Mouse (Mus musculus) embryonic facial prominence, embryonic 14.5 days (tissue): ENCODE measurements around the gene Iqck. TPM values are rescaled to one million over a fixed set of nuclear protein-coding genes. Genes with fewer than 3 reads are reported as not detected.

ENCODE experiments used
- ATAC-seq: fragments of 200-750 bp; cut with Nextera tagmentation; 2 replicates; pipeline ENCODE4 v1.8.0; 2017; ENCODE audit warnings: low read depth, moderate number of reproducible peaks, moderate TSS enrichment
- DNase-seq: peaks from one replicate; pipeline ENCODE4 v3.0.0-alpha.2; 2015; ENCODE audit warnings: low spot score
- H3K27ac ChIP-seq: fragments of 300-500 bp; sonication (generic); replicated peaks from 2 replicates; pipeline ENCODE4 v1.5.1; 2014; ENCODE audit warnings: low read depth, mild to moderate bottlenecking, low read length, moderate library complexity
- H3K27me3 ChIP-seq: fragments of 300-500 bp; sonication (generic); replicated peaks from 2 replicates; pipeline ENCODE4 v1.6.1; 2014; ENCODE audit warnings: low read length; ENCODE audit not compliant: control insufficient read depth, insufficient read depth
- H3K36me3 ChIP-seq: fragments of 300-500 bp; sonication (generic); 2 replicates; pipeline ENCODE4 v1.6.1; 2014; ENCODE audit warnings: low read length, mixed read lengths; ENCODE audit not compliant: control insufficient read depth, insufficient read depth
- H3K4me1 ChIP-seq: fragments of 300-500 bp; sonication (generic); 2 replicates; pipeline ENCODE4 v1.6.1; 2014; ENCODE audit warnings: antibody characterized with exemption, low read length; ENCODE audit not compliant: control insufficient read depth, insufficient read depth
- H3K4me2 ChIP-seq: fragments of 300-500 bp; sonication (generic); 2 replicates; pipeline ENCODE4 v1.6.1; 2014; ENCODE audit warnings: low read depth, mild to moderate bottlenecking, low read length, moderate library complexity, mixed read lengths
- H3K4me3 ChIP-seq: fragments of 300-500 bp; sonication (generic); 2 replicates; pipeline ENCODE4 v1.5.1; 2014; ENCODE audit warnings: low read depth, mild to moderate bottlenecking, low read length
- H3K9ac ChIP-seq: fragments of 300-500 bp; sonication (generic); 2 replicates; pipeline ENCODE4 v1.6.1; 2014; ENCODE audit warnings: low read depth, mild to moderate bottlenecking, low read length, moderate library complexity, mixed read lengths
- H3K9me3 ChIP-seq: fragments of 300-500 bp; sonication (generic); 2 replicates; pipeline ENCODE4 v1.6.1; 2016; ENCODE audit warnings: low read length; ENCODE audit not compliant: control insufficient read depth
- WGBS: fragments of 180-500 bp; shearing (Covaris S2); extraction: QIAGEN DNeasy Blood & Tissue Kit; methylation state at CpG from one replicate; pipeline ENCODE4 v1.1.7; 2014; 5-methylcytosine and 5-hydroxymethylcytosine counted together
- polyA plus RNA-seq: library from polyadenylated mRNA; unstranded; fragments of >200 nt; fragmentation: Nextera tagmentation; extraction: Ambion mirVana; gene quantifications from 2 replicates; pipeline ENCODE4 v1.2.1, GENCODE M21; 2014

Gene Iqck
- polyA plus RNA-seq, 1 experiment from 2014 or later: 4.5 TPM

DNA sequence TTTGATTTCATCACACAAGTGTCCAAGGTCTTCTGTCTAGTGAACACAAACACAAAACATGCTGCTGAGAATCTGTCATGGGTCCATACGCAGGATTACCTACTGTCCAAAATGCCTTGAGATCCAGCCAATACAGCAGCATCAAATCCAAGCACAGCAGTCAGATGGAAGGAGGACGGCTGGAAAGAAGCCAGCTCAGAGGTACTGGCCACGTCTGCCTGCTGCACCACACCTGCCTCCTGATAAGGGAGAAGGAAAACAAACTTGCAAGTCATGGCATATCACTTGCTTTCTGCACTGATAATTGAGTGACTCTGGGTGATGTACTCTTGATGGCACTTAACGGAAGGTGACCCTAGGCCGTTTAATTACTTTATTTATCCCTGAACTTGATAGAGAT is 10.4 kb upstream of the Iqck start:
- 79% methylated on average over 5 of the region's 5 CpGs for WGBS
- Histone ChIP-seq H3K4me1 (no peaks in the 10 kb centered on the region), H3K36me3 (peaks cover 88% of the 10 kb centered on the region), H3K9me3 (no peaks in the 10 kb centered on the region), H3K27me3 (no peaks in the 10 kb centered on the region), H3K4me3 (no peak overlapping the region), H3K4me2 (no peak overlapping the region), H3K9ac (no peak overlapping the region), H3K27ac (no peak overlapping the region)
- DNase-seq: no peak
- ATAC-seq: no peak

DNA sequence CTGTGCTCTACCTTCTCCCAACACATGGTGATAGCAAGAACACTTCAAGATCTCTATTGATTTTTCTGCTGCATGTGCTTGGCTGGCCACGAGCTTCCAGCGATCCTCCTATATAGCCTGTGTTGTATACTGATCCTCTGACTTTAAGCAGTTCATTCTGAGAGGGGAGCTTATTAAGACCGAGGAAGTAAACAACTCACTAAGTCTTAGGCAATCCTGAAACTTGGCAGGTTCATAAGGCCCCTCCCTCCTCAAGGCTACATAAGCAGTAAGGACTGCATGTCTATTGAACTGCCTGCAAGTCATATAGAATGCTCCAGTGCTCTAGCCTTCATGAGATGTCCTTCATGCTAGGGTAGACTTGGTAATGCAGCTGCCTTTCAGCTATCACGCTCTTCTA is 9.2 kb upstream of the Iqck start:
- no peak for DNase-seq
- WGBS: 96% methylated on average over 4 of the region's 4 CpGs
- Histone ChIP-seq H3K36me3 (peaks cover 90% of the 10 kb centered on the region), H3K27ac (no peak overlapping the region), H3K4me2 (no peak overlapping the region), H3K4me1 (no peaks in the 10 kb centered on the region), H3K9me3 (no peaks in the 10 kb centered on the region), H3K27me3 (no peaks in the 10 kb centered on the region), H3K4me3 (no peak overlapping the region), H3K9ac (no peak overlapping the region)
- no peak for ATAC-seq

DNA sequence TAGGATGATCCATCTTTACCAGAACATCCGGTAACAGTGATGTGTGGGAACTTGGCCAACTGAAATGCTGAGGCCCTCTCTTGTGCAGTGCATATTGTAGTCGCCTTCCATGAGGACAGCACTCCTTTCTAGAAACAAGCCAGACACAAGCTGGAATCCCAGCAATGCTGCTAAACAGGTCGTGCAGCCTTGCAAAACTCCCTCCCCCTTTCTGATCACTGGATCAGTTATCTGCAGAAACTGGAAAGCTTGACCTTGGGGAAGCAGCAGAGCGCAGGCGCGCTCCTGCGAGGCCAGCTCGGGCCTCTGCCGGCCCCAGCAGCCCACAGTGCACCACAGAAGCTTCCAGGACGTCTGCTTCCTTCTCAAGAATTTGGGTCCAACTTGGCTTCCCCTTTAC is 6.8 kb upstream of the Iqck start:
- H3K9me3 ChIP-seq: no peaks in the 10 kb centered on the region
- peak; percentile 53 for DNase-seq
- WGBS: 65% methylated on average over 10 of the region's 10 CpGs
- ATAC-seq: peak; percentile 73
- no peak overlapping the region for H3K27ac ChIP-seq
- H3K4me2 ChIP-seq: no peak overlapping the region
- H3K27me3 ChIP-seq: no peaks in the 10 kb centered on the region
- no peaks in the 10 kb centered on the region for H3K4me1 ChIP-seq
- peaks cover 84% of the 10 kb centered on the region for H3K36me3 ChIP-seq
- no peak overlapping the region for H3K9ac ChIP-seq
- H3K4me3 ChIP-seq: no peak overlapping the region

DNA sequence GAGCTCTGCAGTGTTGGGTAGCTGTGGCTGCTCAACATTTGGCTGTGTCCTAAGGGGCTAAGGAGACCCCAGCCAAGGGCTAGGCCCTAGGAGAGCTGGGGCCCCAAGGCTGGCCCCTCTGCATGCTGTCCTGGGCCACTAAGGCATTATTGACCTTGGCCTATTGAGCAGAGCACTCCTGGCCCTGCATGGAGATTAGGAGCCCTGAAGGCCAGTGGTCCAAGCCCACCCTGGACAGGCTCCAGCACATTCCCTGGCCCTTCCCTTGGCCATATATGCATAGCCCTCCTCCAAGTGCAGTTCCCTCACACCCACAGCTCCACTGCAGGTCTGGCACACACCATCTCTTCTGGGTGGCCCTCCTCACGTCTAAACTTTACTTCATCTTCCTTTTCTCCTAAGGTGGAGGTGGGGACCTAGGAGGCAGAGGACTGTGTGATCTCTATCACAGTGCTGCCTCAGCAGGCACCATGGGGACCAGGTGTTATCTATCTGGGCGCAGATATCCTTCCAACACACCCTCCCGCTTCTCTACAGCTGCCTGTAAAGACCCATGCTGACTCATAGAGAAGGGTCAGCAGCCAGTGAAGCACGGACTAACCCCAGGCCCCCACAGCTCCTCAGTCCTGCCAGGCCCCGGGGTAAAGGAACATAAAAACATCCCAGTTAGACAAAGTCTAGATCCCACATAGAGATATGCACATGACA is 5.9 kb upstream of the Iqck start:
- WGBS: 72% methylated on average over 5 of the region's 5 CpGs
- Histone ChIP-seq H3K27ac (no peak overlapping the region), H3K9ac (no peak overlapping the region), H3K4me1 (peaks cover 9% of the 10 kb centered on the region; the same call in 1 of the 2 replicates), H3K4me2 (no peak overlapping the region), H3K9me3 (no peaks in the 10 kb centered on the region), H3K27me3 (no peaks in the 10 kb centered on the region), H3K36me3 (peaks cover 75% of the 10 kb centered on the region), H3K4me3 (no peak overlapping the region)
- DNase-seq (no peak), ATAC-seq (no peak)

DNA sequence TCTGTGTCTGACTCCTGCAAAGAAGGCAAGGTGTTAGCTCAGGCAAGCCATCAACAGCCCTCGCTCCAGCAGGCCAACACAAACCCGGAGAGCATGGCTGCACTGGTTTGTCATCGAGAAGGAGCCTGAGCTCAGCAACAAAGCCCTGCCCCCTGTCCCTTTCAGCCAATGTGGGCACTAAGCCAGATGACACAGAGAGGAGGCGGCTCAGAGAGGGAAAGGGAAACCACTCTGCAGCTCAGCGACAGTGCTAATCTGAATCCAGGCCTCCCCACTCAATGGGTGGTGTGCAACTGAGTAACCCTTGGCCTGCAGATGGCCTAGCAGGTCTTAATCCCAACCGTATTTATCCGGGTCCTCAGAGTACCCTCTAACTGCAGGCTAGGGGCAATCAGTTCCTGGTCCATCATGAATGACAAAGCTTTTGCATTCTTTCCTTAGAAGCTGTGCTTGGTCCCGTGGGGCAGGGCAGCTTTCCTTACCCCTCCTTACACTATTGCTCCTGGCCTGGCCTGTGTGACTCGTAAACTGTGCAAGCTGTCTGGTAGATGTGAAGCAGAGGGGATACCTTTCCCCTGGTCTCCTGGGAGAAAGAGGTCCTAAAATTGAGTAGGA is 4.8 kb upstream of the Iqck start:
- WGBS: 78% methylated on average over 9 of the region's 9 CpGs

DNA sequence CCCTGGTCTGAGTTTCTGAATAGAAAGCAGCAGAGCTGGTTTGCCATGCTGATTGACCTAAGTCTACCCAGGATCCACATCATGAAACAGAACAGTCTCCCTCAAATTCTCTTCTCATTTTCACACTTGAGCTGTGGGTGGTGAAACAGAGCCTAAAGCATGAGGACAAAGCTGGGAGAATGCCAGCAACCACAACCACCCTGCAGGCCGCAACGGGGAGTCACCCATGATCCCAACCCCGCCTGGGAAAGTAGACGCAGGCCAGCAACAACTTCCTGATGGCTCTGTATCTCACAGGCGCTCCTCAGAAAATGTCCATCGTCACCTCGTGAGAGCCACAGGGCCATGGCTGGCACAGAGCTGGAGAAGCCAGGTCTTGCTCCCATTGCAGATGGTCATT is 4.0 kb upstream of the Iqck start:
- peaks cover 14% of the 10 kb centered on the region for H3K4me1 ChIP-seq
- H3K27ac ChIP-seq: no peak overlapping the region
- no peak for DNase-seq
- no peaks in the 10 kb centered on the region for H3K27me3 ChIP-seq
- peaks cover 57% of the 10 kb centered on the region for H3K36me3 ChIP-seq
- no peak overlapping the region for H3K4me2 ChIP-seq
- no peak for ATAC-seq
- H3K4me3 ChIP-seq: no peak overlapping the region
- H3K9me3 ChIP-seq: no peaks in the 10 kb centered on the region
- WGBS: 80% methylated on average over 7 of the region's 7 CpGs
- H3K9ac ChIP-seq: no peak overlapping the region

More for the DNA sequence above, 4.8 kb upstream of the Iqck start:
- Histone ChIP-seq H3K9me3 (no peaks in the 10 kb centered on the region), H3K36me3 (peaks cover 65% of the 10 kb centered on the region), H3K27me3 (no peaks in the 10 kb centered on the region), H3K4me1 (peaks cover 9% of the 10 kb centered on the region; the same call in 1 of the 2 replicates), H3K4me3 (no peak overlapping the region), H3K4me2 (no peak overlapping the region), H3K27ac (no peak overlapping the region), H3K9ac (no peak overlapping the region)
- DNase-seq (peak; percentile 45), ATAC-seq (no peak)

DNA sequence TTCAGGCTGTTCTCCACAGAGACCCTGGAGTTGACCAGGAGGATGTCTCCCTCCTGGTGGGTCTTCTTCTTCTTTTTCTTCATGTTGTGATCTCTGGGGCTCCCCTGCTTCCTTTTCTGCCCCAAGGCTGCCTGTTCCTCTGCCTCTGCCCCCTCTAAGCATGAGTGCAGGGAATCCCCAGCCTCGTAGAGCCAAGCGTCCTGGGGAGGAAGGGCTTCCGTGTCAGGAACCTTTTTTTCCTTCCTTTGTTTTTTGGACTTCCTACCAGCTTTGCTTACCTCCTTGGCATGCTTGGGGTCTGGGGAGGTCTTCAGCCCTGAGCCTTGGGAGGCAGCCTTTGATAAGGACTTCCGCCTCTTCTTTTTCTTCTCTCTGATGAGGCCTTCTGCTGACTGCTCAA is 2.9 kb upstream of the Iqck start:
- Histone ChIP-seq H3K4me1 (peaks cover 14% of the 10 kb centered on the region), H3K9me3 (no peaks in the 10 kb centered on the region), H3K27ac (no peak overlapping the region), H3K9ac (no peak overlapping the region), H3K4me3 (no peak overlapping the region), H3K4me2 (no peak overlapping the region), H3K27me3 (no peaks in the 10 kb centered on the region), H3K36me3 (peaks cover 49% of the 10 kb centered on the region)
- no peak for ATAC-seq
- DNase-seq: no peak
- 89% methylated on average over 4 of the region's 4 CpGs for WGBS

DNA sequence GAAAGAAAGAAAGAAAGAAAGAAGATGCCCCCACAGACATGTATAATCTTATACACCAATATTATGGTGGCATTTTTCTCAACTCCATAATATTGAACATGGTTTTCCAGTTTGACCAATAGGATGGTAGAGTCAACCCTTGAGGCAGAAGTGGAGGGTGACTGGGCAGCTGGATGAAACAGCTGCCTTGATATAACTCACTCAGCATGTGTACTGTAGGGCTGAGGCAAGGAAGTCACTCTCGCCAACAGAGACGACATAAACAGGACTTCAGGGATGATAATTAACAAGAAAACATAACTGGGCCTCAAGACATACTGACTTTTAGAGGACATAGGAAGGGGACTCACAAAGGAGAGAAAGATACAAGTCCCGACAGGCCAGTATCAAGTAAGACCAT is 946 bp upstream of the Iqck start:
- Histone ChIP-seq H3K9ac (peak overlapping the region; percentile 75), H3K36me3 (peaks cover 33% of the 10 kb centered on the region), H3K4me3 (peak overlapping the region; percentile 88), H3K27me3 (no peaks in the 10 kb centered on the region), H3K4me1 (peaks cover 14% of the 10 kb centered on the region), H3K4me2 (peak overlapping the region; percentile 76), H3K9me3 (no peaks in the 10 kb centered on the region), H3K27ac (no peak overlapping the region)
- 8% methylated on average over 3 of the region's 3 CpGs for WGBS
- DNase-seq (no peak), ATAC-seq (no peak)

DNA sequence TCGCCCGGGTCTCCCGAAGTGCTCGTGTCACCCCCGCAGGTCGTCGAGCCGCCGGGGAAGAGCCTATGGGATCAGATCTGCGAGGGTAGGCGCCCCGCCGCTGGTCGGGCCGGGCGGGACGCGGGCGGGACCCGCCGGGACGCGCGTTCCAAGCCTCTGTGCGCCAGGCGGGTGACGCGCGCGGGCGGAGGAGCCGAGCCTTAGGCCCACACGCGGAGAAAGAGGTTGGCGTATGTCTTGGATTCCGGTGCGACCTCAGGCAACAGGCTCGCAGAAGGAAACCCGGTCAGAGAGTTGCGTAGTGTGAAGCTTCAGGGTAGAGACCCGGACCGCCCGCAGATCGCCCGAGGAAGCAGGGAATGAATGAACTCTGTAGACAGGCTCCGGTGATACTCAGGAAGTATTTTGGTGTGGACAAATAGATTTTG is 339 bp downstream of the Iqck start, which contains the start of gene Knop1:
Gene Knop1 (minus strand): TSS at position 378 of the 428 bp plus-strand sequence.
- Histone ChIP-seq H3K4me2 (peak within 1 kb of the TSS; percentile 76), H3K9me3 (no peaks in the 10 kb centered on the region), H3K4me3 (peak within 1 kb of the TSS; percentile 88), H3K4me1 (peaks cover 14% of the 10 kb centered on the region), H3K27ac (peak within 1 kb of the TSS; percentile 65), H3K27me3 (no peaks in the 10 kb centered on the region), H3K36me3 (peaks cover 23% of the 10 kb centered on the region), H3K9ac (peak within 1 kb of the TSS; percentile 75)
- DNase-seq: peak; percentile 41
- peak; percentile 88 for ATAC-seq
- under 1% methylated on average over 36 of the region's 46 CpGs for WGBS
